Mouse (Mus musculus) naive thymus-derived CD4-positive, alpha-beta T cell, adult 2 months (primary cell): ENCODE measurements around the gene Fggy.

Source experiments
- DNase-seq: peaks from one replicate; pipeline ENCODE4 v3.0.0-alpha.2; 2011; ENCODE audit warnings: low read depth

Fggy gene

DNA sequence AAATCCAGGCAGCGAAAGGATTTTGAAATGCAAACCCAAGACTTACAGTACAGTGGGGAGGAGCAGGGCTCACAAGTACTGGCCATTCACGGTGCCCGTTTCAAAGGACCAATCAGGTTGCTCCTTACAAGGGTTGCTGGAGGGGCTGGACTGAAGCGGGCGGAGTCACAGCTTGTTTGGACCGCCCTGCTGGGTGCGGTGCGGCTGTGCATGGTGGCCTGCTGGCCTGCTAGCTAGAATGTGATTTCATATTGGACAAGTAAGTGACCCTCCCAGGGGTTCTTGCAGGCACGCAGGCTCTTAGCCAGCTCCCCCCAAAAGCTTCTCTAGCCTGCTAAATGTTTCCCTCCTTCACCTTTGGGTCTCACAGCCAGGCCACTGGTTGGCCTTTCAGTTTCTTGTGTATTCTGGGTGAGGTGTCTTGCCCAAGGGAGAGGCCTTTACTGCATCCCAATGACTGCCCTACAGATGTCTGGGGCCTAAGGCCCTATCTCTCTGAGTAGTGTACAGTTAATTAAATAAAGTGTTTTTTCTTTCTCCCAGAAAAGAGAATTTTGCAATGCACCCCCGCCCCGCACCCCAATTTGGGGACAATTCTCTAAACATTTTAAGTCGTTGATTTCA is at the start of gene Fggy:
TSS of gene Fggy (plus strand) at position 175 of the 624 bp plus-strand sequence.
- DNase-seq: peak; percentile 97

- DNase-seq: no peak
These were observed 49.4 kb upstream of the Fggy start for GRCm38 (mm10) chr4:95507946-95508311.

DNA sequence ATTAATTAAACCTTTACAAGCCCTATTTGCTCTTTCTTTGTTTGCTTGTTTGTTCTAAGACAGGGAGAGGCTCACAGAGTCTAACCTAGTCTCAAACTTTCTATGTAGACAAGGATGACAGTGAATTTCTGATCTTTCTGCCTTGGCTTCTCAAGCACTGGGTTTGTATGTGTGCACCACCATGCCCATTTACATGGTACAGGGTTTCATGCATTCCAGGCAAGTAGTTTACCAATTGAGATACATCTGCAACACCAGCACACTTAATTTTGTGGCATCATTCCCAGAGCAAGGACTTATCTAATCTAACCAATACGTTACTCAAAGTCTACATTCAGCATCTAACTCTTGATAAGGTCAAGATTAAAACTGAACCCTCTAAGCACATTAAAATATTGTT is 38.9 kb upstream of the Fggy start:
- no peak for DNase-seq

DNA sequence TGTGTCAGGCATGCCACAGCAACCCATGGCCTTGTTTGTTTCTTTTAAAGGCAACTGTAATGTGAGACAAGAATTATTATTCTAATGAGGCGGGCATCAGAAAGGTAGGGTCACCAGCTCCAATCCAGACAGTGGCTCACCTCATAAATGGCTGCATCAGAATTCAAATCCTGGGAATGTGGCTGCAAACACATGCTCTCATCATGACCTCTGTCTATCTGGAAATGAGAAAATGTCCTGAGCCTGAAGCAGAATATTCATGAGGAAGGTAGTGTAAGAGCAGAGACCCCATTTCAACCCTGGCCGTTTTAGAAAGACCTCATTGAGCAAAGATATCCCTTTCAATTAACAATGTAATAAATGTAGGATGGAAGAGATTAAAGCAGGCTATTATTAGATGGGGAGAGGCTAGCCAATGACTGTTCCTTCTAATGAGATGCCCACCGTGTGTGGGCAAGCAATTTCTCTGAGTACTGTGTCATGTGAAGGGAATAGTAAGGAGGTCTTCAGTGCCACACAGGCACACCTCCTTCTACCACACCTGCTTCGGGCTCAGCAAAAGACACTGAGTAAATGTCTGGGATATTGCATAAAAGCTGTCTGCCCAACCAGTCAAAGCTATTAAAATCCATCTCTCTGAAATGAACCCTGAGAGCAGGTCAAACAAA is 37.2 kb upstream of the Fggy start:
- no peak for DNase-seq

DNA sequence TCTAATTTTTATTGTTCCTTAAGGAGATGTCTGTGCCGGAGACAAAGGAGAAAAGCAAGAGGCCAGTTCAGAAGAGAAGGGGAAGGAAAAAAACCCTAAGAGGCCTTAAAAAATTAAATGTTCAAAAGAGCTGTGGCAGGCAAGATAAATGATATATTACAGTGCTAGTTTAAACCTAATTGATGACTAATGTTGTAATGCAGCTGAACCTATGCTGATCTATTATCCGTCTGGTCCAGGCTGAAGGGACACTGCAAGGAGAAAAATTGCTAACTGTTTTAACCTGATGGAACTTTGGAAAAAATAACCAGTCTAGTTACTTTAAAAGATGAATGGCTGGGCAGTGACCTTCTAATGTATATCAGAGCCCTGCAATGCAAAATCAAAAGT is 36.7 kb upstream of the Fggy start:
- no peak for DNase-seq

- no peak for DNase-seq
These were observed 30.7 kb upstream of the Fggy start for GRCm38 (mm10) chr4:95526588-95526987.

DNA sequence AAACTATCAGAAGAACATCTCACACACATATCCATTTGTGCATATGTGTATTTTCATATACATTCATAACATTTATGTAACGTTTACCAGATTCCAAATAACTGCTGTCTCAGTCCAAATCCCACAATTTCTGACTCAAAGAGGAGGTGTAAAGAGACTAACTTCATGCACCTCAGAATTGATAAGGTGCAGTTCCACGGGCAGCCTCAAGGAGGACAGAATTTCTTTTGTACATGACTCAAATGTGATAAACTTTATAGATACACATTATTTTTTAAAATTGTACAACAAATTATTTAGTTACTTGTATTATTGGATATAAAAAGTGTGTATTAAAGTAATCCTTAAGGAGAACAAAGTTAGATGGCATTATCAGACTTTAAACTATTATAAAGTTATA is 26.6 kb upstream of the Fggy start:
- DNase-seq: peak; percentile 10

- DNase-seq: no peak
These were observed 23.4 kb upstream of the Fggy start for GRCm38 (mm10) chr4:95533946-95534345.

DNA sequence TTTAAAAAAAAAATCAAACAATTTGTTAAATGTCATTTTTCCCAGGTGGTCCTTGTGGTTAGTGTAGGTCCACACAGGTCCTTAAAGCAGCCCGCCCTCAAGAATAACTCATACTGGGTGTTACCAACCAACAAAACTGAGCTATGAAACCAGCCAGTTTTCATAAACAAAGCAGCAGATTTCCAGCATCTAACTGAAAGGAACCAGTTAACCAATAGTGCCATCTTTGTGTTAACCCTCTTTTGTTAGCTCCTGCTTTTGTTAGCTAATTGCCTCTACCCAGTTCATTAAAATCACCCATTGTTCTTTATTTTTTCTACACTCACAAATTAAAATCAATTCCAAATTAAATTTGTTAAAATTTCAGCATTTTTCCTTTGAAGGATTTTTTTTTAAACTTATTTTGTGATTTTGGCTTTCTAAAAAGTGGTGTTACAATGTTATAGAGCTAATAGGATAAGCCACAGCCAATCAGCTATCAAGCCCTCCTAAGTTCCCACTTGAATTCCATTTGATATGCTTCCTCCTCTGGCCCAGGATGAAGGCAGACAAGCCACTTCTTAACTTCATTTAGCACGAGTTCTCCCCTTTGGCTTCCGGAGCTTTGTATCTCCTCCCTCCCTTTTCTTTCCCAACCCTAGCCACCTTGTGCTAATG is 15.8 kb upstream of the Fggy start:
- DNase-seq: no peak

DNA sequence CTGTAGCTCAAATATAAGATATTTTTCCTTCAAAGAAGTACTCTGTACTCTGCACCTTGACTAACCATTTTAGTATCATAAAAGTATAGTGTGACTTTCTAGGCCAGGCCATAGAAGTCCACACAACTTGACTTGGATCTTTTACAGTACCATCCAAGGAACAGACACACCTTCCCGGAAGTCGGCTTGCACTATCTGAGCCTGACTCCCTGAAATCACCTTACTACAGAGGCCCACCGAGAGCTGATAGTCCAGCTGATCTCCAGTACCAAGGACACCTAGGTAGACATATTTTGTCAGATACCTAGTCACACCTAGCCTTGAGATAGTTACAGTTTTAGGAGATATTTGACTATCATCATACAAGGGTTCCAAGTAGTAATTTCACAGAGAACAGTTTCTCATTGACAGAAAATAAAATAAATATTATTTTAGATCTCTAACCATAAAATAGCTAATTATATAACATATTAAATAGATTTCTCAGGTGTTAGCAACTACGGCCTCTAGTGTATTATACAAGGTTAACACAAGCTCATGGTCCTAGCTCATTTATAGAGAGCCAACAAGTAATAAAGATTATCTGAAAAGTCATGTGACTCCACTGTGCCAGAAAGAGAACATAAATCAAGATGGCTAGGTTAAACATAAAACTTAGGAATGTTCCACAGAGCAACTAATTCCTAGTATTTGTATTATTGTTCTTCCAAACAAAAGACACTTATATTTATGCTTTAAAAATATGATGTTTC is 15.1 kb upstream of the Fggy start:
- no peak for DNase-seq

GRCm38 (mm10) chr4:95543529-95543928 is 13.8 kb upstream of the Fggy start:
- DNase-seq: no peak

DNA sequence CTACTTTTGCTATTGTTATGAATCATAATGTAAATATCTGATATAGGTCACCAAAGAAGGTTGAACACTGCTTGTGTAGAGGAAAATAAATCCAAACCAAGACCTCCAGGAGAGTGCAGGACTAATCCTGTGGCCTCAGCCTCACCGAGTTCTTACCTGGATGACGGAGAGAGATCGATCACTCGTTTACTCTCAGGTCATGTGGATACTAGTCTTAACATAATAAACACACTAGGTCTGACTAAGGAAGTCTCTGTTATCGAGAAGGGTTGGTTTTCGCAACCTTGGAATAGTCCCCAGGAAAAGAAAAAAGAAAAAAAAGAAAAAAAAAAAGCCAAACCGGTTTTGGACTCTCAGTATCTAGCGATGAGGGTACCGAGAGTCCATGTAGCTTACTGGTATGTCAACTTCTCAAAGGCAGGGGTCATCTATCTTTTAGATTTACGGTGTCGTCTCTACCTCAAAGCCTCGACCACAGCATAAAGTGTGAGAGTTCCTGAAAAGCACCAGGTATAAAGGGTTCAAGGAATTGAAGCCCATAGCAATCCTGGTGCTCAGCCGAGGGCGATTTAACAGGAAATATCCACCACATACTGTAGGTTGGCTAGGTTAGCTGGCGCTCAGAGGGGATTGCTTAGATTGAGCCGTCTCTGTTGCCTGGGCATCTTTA is 509 bp upstream of the Fggy start:
- peak; percentile 8 for DNase-seq

- peak; percentile 2 for DNase-seq
These were observed 1.1 kb downstream of the Fggy start for GRCm38 (mm10) chr4:95558271-95558888.

DNA sequence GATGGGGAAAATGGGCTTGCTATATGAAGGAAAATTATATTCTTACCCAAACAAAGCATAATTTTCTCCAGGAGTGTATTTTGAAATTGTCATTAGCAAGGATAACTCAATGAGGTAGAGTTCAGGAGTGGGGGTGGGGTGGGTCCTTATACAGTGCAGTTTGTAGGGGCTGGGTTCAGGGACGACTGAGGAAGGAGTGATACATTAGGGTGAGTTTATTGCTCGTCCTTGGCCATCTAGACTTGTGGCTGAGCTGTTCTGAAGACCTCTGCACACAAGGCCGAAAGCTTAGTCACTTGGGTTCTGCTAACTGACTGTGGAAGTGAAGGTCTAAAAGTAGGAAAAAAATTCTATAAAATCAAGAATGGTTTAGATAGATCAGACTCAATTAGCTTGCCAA is 14.3 kb downstream of the Fggy start:
- DNase-seq: no peak

DNA sequence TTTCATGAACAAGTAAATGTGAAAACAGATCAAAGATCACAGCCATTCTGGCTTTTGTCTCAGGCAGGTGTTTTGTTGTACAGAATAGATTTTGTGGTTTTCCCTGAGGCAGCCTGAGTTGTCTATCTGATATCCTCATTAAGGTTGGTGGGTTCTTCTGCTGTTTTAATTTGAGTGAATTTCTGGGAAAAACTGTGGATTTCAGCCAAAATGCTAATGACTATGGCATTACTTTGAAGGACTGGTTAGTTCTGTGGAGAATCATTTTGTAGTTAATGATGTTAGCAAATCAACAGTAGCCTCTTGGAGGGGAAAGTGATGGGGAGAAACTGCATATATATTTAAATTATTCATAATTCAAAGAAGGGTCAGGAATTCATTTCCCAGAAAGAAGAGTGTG is 16.4 kb downstream of the Fggy start:
- DNase-seq: no peak

GRCm38 (mm10) chr4:95575411-95575911 is 18.2 kb downstream of the Fggy start:
- no peak for DNase-seq

GRCm38 (mm10) chr4:95579183-95579582 is 21.9 kb downstream of the Fggy start:
- DNase-seq: no peak

DNA sequence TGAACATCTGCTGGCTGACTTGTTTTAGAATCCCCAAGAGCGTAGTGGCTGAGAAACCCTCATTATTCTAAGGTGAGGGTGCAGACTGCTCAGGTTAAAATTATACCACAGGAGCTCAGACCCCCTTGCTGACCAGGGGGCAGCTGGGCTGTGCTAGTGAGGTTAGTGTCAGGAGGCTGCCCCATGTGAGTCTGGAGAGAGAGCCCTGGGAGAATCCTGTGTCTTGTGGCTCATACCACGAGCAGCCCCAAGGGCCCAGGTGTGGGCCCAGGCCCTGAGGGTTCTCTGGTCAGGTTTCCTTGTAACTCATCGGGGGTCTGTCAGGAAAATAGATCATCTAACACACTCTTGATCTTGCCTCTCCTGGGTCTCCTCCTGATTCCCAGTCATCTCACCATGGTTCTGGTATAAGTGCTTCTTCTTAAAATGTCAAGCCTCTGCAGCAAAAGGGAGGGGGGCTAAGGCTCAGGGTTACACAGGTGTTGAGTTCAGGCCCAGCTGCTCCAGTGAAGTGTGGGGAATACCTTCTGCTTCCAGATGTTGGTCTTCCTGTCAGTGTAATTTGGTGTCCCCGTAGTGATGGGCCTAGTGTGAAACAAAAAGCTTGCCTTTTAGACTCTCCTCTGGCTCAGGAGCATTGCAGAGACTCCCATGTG is 26.9 kb downstream of the Fggy start:
- DNase-seq: no peak

DNA sequence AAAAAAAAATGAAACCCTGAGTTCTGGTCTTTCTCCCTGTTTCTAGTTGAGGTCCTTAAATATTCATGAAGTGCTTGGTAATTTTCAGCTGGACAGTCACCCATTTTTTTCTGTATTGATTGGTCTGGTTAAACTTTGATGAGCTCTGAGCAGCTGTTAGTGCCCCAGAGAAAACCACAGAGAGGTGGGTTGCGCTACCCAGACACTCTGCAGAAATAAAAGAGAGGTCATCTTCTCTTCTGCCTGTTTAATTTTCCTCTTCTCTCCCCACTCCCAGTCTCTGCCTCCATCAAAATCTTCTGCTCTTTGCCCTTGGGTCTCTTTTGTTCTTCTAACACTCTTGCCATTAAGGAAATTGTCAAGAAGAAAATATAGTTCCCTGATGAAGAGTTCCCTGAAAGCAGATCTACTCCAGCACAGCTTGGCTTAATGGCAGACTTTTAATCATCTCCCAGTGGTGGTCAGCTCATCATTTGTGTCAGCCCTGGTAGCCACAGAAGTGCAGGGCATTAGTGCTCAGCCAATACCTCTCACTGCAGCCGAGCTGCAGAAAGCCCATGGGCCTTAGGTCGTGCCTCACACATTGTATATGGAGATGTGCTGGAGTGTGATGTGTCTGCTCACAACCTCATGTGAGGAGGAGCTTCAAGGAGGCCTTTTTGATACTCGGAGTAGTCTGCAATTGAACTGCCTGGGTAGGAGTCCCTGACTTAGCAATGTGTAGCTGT is 29.1 kb downstream of the Fggy start:
- no peak for DNase-seq

GRCm38 (mm10) chr4:95588722-95589283 is 31.5 kb downstream of the Fggy start:
- DNase-seq: no peak
